Comparison of ENCODE assay signal across 24 mouse cellular contexts in the genomic region with DNA sequence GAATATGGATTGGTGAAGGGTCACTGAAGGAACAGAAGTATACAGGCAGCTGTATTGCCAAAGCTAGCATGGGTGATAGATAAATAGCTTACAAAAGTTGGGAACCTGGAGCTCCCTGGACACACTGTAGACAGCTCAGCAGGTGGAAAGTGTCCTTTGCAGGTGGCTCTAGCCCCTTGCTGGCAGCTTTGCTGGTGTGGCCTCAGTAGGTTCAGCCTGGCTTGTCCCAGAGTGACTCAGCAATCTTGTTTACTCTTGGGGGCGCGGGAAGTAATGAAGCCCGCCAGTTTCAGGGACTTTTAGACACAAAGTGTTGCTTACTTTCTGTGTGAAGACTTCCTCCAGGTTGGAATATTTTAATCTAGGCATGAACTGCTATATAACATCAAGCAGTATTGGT. TPM values are rescaled to one million over a fixed set of nuclear protein-coding genes. Genes with fewer than 3 reads are reported as not detected.
DNase-seq lines count a peak whose midpoint lies in the region; ATAC-seq and TF ChIP-seq lines count a peak whose summit lies in the region.
"Had no signal": no experiment of that assay in that cellular context is flagged by ENCODE, and none has a peak within 500 bp of the region (broad histone marks: within the 10 kb centered on the region; RNA-seq: fewer than 3 reads in every experiment).

No protein-coding gene starts in this region.

- H3K27me3 ChIP-seq in heart, adult 2 months (ENCODE audit: control insufficient read depth, insufficient read depth, low read length) = no peaks in the 10 kb centered on the region
- no peaks in the 10 kb centered on the region for H3K27me3 ChIP-seq in heart, embryonic 10.5 days (ENCODE audit: insufficient read depth, poor library complexity, severe bottlenecking)
- no peaks in the 10 kb centered on the region for H3K27me3 ChIP-seq in E14TG2a.4 (ENCODE audit: insufficient read depth, low read length)
- no peaks in the 10 kb centered on the region for H3K27me3 ChIP-seq in liver, embryonic 14.5 days (ENCODE audit: control insufficient read depth, insufficient read depth, low read length)
- no peaks in the 10 kb centered on the region for H3K27me3 ChIP-seq in forebrain, embryonic 16.5 days (replicated peaks; ENCODE audit: control insufficient read depth, insufficient read depth, low read length)
- H3K27me3 ChIP-seq in forebrain, embryonic 13.5 days = no peaks in the 10 kb centered on the region
- H3K27me3 ChIP-seq: embryonic facial prominence, embryonic 15.5 days; limb, embryonic 12.5 days had no signal

- H3K4me1 ChIP-seq in heart, adult 2 months (ENCODE audit: control insufficient read depth, insufficient read depth, low read length) = peaks cover 4% of the 10 kb centered on the region
- H3K4me1 ChIP-seq in heart, embryonic 10.5 days = peaks cover 12% of the 10 kb centered on the region; the same call in 1 of the 2 replicates
- peaks cover 79% of the 10 kb centered on the region for H3K4me1 ChIP-seq in E14TG2a.4 (replicated peaks; ENCODE audit: low read depth, low read length)
- H3K4me1 ChIP-seq in liver, embryonic 14.5 days (replicated peaks; ENCODE audit: control insufficient read depth in 2 of 2, insufficient read depth in 2 of 2, low read length in 1 of 2) = peaks cover 14 to 17% of the 10 kb centered on the region in 2 experiments
- no peaks in the 10 kb centered on the region; the same call in 1 of the 2 replicates for H3K4me1 ChIP-seq in forebrain, embryonic 16.5 days (replicated peaks; ENCODE audit: control insufficient read depth, insufficient read depth, low read length)
- H3K4me1 ChIP-seq in forebrain, embryonic 13.5 days = no peaks in the 10 kb centered on the region
- H3K4me1 ChIP-seq: forebrain, embryonic 10.5 days; limb, embryonic 12.5 days had no signal

- ATAC-seq in common myeloid progenitor, adult 5-6 weeks (replicated peaks; ENCODE audit: low read depth, poor library complexity, severe bottlenecking) = 0 out of 2 replicates have a peak, but pooled peaks have one; percentile 8
- peak; percentile 64; the same call in 1 of the 2 replicates for ATAC-seq in liver, embryonic 14.5 days (ENCODE audit: insufficient read depth)
- no peak for ATAC-seq in forebrain, embryonic 16.5 days
- no peak for ATAC-seq in forebrain, embryonic 13.5 days
- ATAC-seq: activated CD4-positive, CD25-positive, alpha-beta regulatory T cell, adult 4 months; CD4-positive, CD25-positive, alpha-beta regulatory T cell, adult 4 months; hindbrain, postnatal 0 days; intestine, embryonic 16.5 days had no signal

- H3K9ac ChIP-seq in heart, adult 2 months (ENCODE audit: low read depth, low read length) = no peak overlapping the region
- H3K9ac ChIP-seq in liver, embryonic 14.5 days (replicated peaks) = 0 out of 2 replicates have a peak overlapping the region, but pooled peaks have one; percentile 5
- H3K9ac ChIP-seq in forebrain, embryonic 16.5 days (replicated peaks; ENCODE audit: low read depth, low read length) = no peak overlapping the region
- H3K9ac ChIP-seq in forebrain, embryonic 13.5 days = no peak overlapping the region
- H3K9ac ChIP-seq: embryonic facial prominence, embryonic 15.5 days; limb, embryonic 12.5 days had no signal

- H3K9me3 ChIP-seq in heart, embryonic 10.5 days = no peaks in the 10 kb centered on the region
- no peaks in the 10 kb centered on the region for H3K9me3 ChIP-seq in E14TG2a.4 (ENCODE audit: low read length)
- no peaks in the 10 kb centered on the region for H3K9me3 ChIP-seq in liver, embryonic 14.5 days (ENCODE audit: control insufficient read depth, low read length)
- H3K9me3 ChIP-seq in forebrain, embryonic 16.5 days (ENCODE audit: control insufficient read depth, low read length) = no peaks in the 10 kb centered on the region
- H3K9me3 ChIP-seq in forebrain, embryonic 13.5 days (replicated peaks) = no peaks in the 10 kb centered on the region
- H3K9me3 ChIP-seq: embryonic facial prominence, embryonic 15.5 days; forebrain, embryonic 10.5 days; limb, embryonic 12.5 days had no signal

- peak overlapping the region; percentile 33 for H3K27ac ChIP-seq in heart, adult 2 months
- H3K27ac ChIP-seq in heart, embryonic 10.5 days = no peak overlapping the region; the same call in 1 of the 2 replicates
- H3K27ac ChIP-seq in liver, embryonic 14.5 days = peak overlapping the region; percentile 37
- no peak overlapping the region for H3K27ac ChIP-seq in forebrain, embryonic 16.5 days (ENCODE audit: low read length)
- H3K27ac ChIP-seq in forebrain, embryonic 13.5 days = no peak overlapping the region
- H3K27ac ChIP-seq: embryonic facial prominence, embryonic 15.5 days; forebrain, embryonic 10.5 days; hindbrain, postnatal 0 days; limb, embryonic 12.5 days had no signal

- no peak overlapping the region for H3K4me3 ChIP-seq in heart, adult 2 months
- H3K4me3 ChIP-seq in heart, embryonic 10.5 days = no peak overlapping the region
- peak overlapping the region; percentile 20; the same call in 1 of the 2 replicates for H3K4me3 ChIP-seq in E14TG2a.4 (replicated peaks; ENCODE audit: low read length)
- H3K4me3 ChIP-seq in liver, embryonic 14.5 days (ENCODE audit: insufficient read depth in 1 of 2, low read depth in 2 of 2, low read length in 2 of 2) = no peak overlapping the region
- no peak overlapping the region for H3K4me3 ChIP-seq in forebrain, embryonic 16.5 days (replicated peaks; ENCODE audit: low read length)
- H3K4me3 ChIP-seq in forebrain, embryonic 13.5 days = no peak overlapping the region
- H3K4me3 ChIP-seq: embryonic facial prominence, embryonic 15.5 days; forebrain, embryonic 10.5 days; limb, embryonic 12.5 days had no signal

- no peak for TF ChIP-seq POLR2A in heart, adult 2 months (IDR thresholded peaks at IDR 0.05; ENCODE audit: insufficient read depth, low read depth, low read length)

- TF ChIP-seq CTCF in heart, adult 2 months (IDR thresholded peaks at IDR 0.05) = no peak
- no peak for TF ChIP-seq CTCF in E14TG2a.4 (conservative IDR thresholded peaks at IDR 0.05; ENCODE audit: low read length)
- TF ChIP-seq CTCF in liver, embryonic 14.5 days (IDR thresholded peaks at IDR 0.05; ENCODE audit: low read depth) = no peak

- DNase-seq in heart, adult 2 months = peak in 1 of 2 experiments; percentile 8
- DNase-seq in heart, embryonic 10.5 days (ENCODE audit: low spot score) = no peak
- no peak for DNase-seq in liver, embryonic 14.5 days (ENCODE audit: low read depth in 3 of 3, low spot score in 3 of 3)
- DNase-seq: adrenal gland, postnatal 10 days; cerebellum, adult 2 months; cerebellum, postnatal 25 days; kidney, postnatal 4 days; lung, adult 2 months; lung, postnatal 14 days; right cerebral cortex, adult 18-20 months; thymus, adult 18-20 months; thymus, postnatal 4 days had no signal

- whole genome bisulfite sequencing in heart, adult 2 months = 82% methylated on average over 3 of the region's 3 CpGs
- WGBS in heart, embryonic 10.5 days = 89% methylated on average over 3 of the region's 3 CpGs
- WGBS in liver, embryonic 14.5 days (ENCODE audit: insufficient replicate concordance) = 72% methylated on average over 3 of the region's 3 CpGs
- WGBS in forebrain, embryonic 16.5 days = 99% methylated on average over 3 of the region's 3 CpGs
- WGBS in forebrain, embryonic 13.5 days = 95% methylated on average over 3 of the region's 3 CpGs

- intact Hi-C loops in heart, adult 2 months (cut with DNase I) = no loop called here

- no peak for TF ChIP-seq EP300 in heart, adult 2 months (IDR thresholded peaks at IDR 0.05; ENCODE audit: insufficient read depth, low read depth, low read length)
- no peak for TF ChIP-seq EP300 in liver, embryonic 14.5 days (IDR thresholded peaks at IDR 0.05; ENCODE audit: low read depth)

- H3K36me3 ChIP-seq in heart, adult 2 months (ENCODE audit: control insufficient read depth, insufficient read depth, low read length) = peaks cover 19% of the 10 kb centered on the region
- peaks cover 33% of the 10 kb centered on the region for H3K36me3 ChIP-seq in heart, embryonic 10.5 days
- H3K36me3 ChIP-seq in E14TG2a.4 (ENCODE audit: insufficient read depth, low read length) = peaks cover 83% of the 10 kb centered on the region
- peaks cover 25% of the 10 kb centered on the region for H3K36me3 ChIP-seq in liver, embryonic 14.5 days (replicated peaks; ENCODE audit: control insufficient read depth, insufficient read depth, low read depth)
- no peaks in the 10 kb centered on the region for H3K36me3 ChIP-seq in forebrain, embryonic 16.5 days (ENCODE audit: control insufficient read depth, insufficient read depth)
- H3K36me3 ChIP-seq in forebrain, embryonic 13.5 days (ENCODE audit: poor library complexity, severe bottlenecking) = peaks cover 25% of the 10 kb centered on the region

- 0 out of 2 replicates have a peak overlapping the region, but pooled peaks have one; percentile 8 for H3K4me2 ChIP-seq in liver, embryonic 14.5 days (ENCODE audit: low read depth)
- H3K4me2 ChIP-seq in forebrain, embryonic 16.5 days (ENCODE audit: low read length) = no peak overlapping the region
- H3K4me2 ChIP-seq in forebrain, embryonic 13.5 days = no peak overlapping the region
- H3K4me2 ChIP-seq: embryonic facial prominence, embryonic 15.5 days; limb, embryonic 12.5 days; midbrain, embryonic 11.5 days had no signal

- H3K79me2 ChIP-seq in heart, adult 2 months (replicated peaks; ENCODE audit: control insufficient read depth, insufficient read depth, low read length) = peaks cover 9% of the 10 kb centered on the region

RNA-seq across cellular contexts. Expression of a gene that starts 31.9 kb away (rescaled TPM):
- 10 to 100 TPM; 57.1 to 59.7 TPM for total RNA-seq in heart, adult 2 months (2021)
- 32.2 and 47.1 TPM in 2 replicates for polyA plus RNA-seq in heart, adult 2 months (2012; rRNA removed)
- polyA plus RNA-seq in heart, embryonic 10.5 days (2016; fragmentation: Nextera tagmentation; extraction: Ambion mirVana) = 72.5 and 81.0 TPM in 2 replicates
- 57.2 and 73.1 TPM in 2 replicates for total RNA-seq in common myeloid progenitor, adult 5-6 weeks (2017)
- 15.2 and 17.9 TPM in 2 replicates for polyA plus RNA-seq in liver, embryonic 14.5 days (2012; rRNA removed)
- 23.1 and 26.8 TPM in 2 replicates for polyA plus RNA-seq in liver, embryonic 14.5 days (2014; fragmentation: Nextera tagmentation; extraction: Ambion mirVana)
- polyA plus RNA-seq in forebrain, embryonic 16.5 days (2015; fragmentation: Nextera tagmentation; extraction: Ambion mirVana) = 137 and 142 TPM in 2 replicates
- 117 and 133 TPM in 2 replicates for polyA plus RNA-seq in forebrain, embryonic 13.5 days (2015; fragmentation: Nextera tagmentation; extraction: Ambion mirVana)

Comparison
In these comparisons a context has a peak if more than half of its experiments do, and no peak if none do; other contexts are left out.
1. H3K27ac ChIP-seq: peak in heart, adult 2 months (single experiment) and liver, embryonic 14.5 days (single experiment); none in heart, embryonic 10.5 days (single experiment), forebrain, embryonic 16.5 days (single experiment) and forebrain, embryonic 13.5 days (single experiment).
2. ATAC-seq: peak in common myeloid progenitor, adult 5-6 weeks (single experiment) and liver, embryonic 14.5 days (single experiment); none in forebrain, embryonic 16.5 days (single experiment) and forebrain, embryonic 13.5 days (single experiment).